Mouse (Mus musculus): ENCODE results near the gene Dcaf7. TPM values are rescaled to one million over a fixed set of nuclear protein-coding genes. Genes with fewer than 3 reads are reported as not detected.
"Not testable (repeated sequence)": the region's sequence is repeated elsewhere in the genome, so short reads cannot be mapped to it uniquely, and the experiment has no call there.

Dcaf7 gene
- polyA plus RNA-seq, 1 experiment from 2014 or later: 122 TPM

GRCm38 (mm10) chr11:106053921-106054320 lies 17.2 kb downstream of the Dcaf7 start:
- ATAC-seq (ENCODE audit: low FRiP score): no peak
- H3K9ac ChIP-seq: no peak overlapping the region
- H3K27ac ChIP-seq: no peak overlapping the region
- no peak overlapping the region for H3K4me3 ChIP-seq
- H3K27me3 ChIP-seq: no peaks in the 10 kb centered on the region
- 97% methylated on average over 2 of the region's 2 CpGs for WGBS
- no peaks in the 10 kb centered on the region for H3K9me3 ChIP-seq (replicated peaks)
- peaks cover 94% of the 10 kb centered on the region for H3K36me3 ChIP-seq
- H3K4me1 ChIP-seq: no peaks in the 10 kb centered on the region
- H3K4me2 ChIP-seq (replicated peaks): no peak overlapping the region

GRCm38 (mm10) chr11:106054600-106054999 lies 17.9 kb downstream of the Dcaf7 start:
- ATAC-seq (ENCODE audit: low FRiP score): no peak
- no peaks in the 10 kb centered on the region for H3K4me1 ChIP-seq
- no peaks in the 10 kb centered on the region for H3K27me3 ChIP-seq
- WGBS: 98% methylated on average over 8 of the region's 8 CpGs
- no peak overlapping the region for H3K4me2 ChIP-seq (replicated peaks)
- no peaks in the 10 kb centered on the region for H3K9me3 ChIP-seq (replicated peaks)
- H3K4me3 ChIP-seq: no peak overlapping the region
- no peak overlapping the region for H3K9ac ChIP-seq
- peaks cover 93% of the 10 kb centered on the region for H3K36me3 ChIP-seq
- H3K27ac ChIP-seq: no peak overlapping the region

GRCm38 (mm10) chr11:106055341-106055740 lies 18.7 kb downstream of the Dcaf7 start:
- Histone ChIP-seq H3K4me3 (no peak overlapping the region), H3K27me3 (no peaks in the 10 kb centered on the region), H3K9ac (no peak overlapping the region), H3K4me1 (no peaks in the 10 kb centered on the region), H3K36me3 (peaks cover 94% of the 10 kb centered on the region), H3K9me3 (replicated peaks) (no peaks in the 10 kb centered on the region), H3K4me2 (replicated peaks) (no peak overlapping the region), H3K27ac (no peak overlapping the region)
- WGBS: 89% methylated on average over 6 of the region's 6 CpGs
- ATAC-seq (ENCODE audit: low FRiP score): no peak

GRCm38 (mm10) chr11:106056819-106057491 lies 20.3 kb downstream of the Dcaf7 start:
- Histone ChIP-seq H3K4me2 (replicated peaks) (no peak overlapping the region), H3K4me1 (no peaks in the 10 kb centered on the region), H3K9ac (no peak overlapping the region), H3K9me3 (replicated peaks) (no peaks in the 10 kb centered on the region), H3K36me3 (peaks cover 80% of the 10 kb centered on the region), H3K4me3 (no peak overlapping the region), H3K27me3 (no peaks in the 10 kb centered on the region), H3K27ac (no peak overlapping the region)
- WGBS: 93% methylated on average over 8 of the region's 8 CpGs
- no peak for ATAC-seq (ENCODE audit: low FRiP score)

- no peaks in the 10 kb centered on the region for H3K27me3 ChIP-seq
- H3K9me3 ChIP-seq (replicated peaks): no peaks in the 10 kb centered on the region
- no peak overlapping the region for H3K4me2 ChIP-seq (replicated peaks)
- no peaks in the 10 kb centered on the region for H3K4me1 ChIP-seq
- peaks cover 71% of the 10 kb centered on the region for H3K36me3 ChIP-seq
- H3K9ac ChIP-seq: no peak overlapping the region
- H3K4me3 ChIP-seq: no peak overlapping the region
- WGBS: 86% methylated on average over 8 of the region's 8 CpGs
- ATAC-seq (ENCODE audit: low FRiP score): no peak
- no peak overlapping the region for H3K27ac ChIP-seq
These were observed 21.3 kb downstream of the Dcaf7 start for GRCm38 (mm10) chr11:106058020-106058419.

GRCm38 (mm10) chr11:106060549-106060948 lies 23.9 kb downstream of the Dcaf7 start:
- Histone ChIP-seq H3K4me1 (no peaks in the 10 kb centered on the region), H3K9me3 (replicated peaks) (no peaks in the 10 kb centered on the region), H3K9ac (no peak overlapping the region), H3K27ac (no peak overlapping the region), H3K4me3 (no peak overlapping the region), H3K27me3 (no peaks in the 10 kb centered on the region), H3K36me3 (peaks cover 45% of the 10 kb centered on the region), H3K4me2 (replicated peaks) (no peak overlapping the region)
- 93% methylated on average over 1 of the region's 1 CpGs for WGBS
- no peak for ATAC-seq (ENCODE audit: low FRiP score)

GRCm38 (mm10) chr11:106061311-106061710 lies 24.6 kb downstream of the Dcaf7 start:
- peaks cover 38% of the 10 kb centered on the region for H3K36me3 ChIP-seq
- ATAC-seq (ENCODE audit: low FRiP score): no peak
- H3K4me1 ChIP-seq: no peaks in the 10 kb centered on the region
- no peak overlapping the region for H3K9ac ChIP-seq
- no peaks in the 10 kb centered on the region for H3K27me3 ChIP-seq
- no peak overlapping the region for H3K4me2 ChIP-seq (replicated peaks)
- H3K27ac ChIP-seq: no peak overlapping the region
- H3K4me3 ChIP-seq: no peak overlapping the region
- 86% methylated on average over 1 of the region's 1 CpGs for whole genome bisulfite sequencing
- H3K9me3 ChIP-seq (replicated peaks): no peaks in the 10 kb centered on the region

GRCm38 (mm10) chr11:106063756-106064155 lies 27.1 kb downstream of the Dcaf7 start:
- H3K4me1 ChIP-seq: peaks cover 8% of the 10 kb centered on the region
- 86% methylated on average over 5 of the region's 5 CpGs for WGBS
- H3K4me2 ChIP-seq (replicated peaks): no peak overlapping the region
- no peak for ATAC-seq (ENCODE audit: low FRiP score)
- H3K9ac ChIP-seq: no peak overlapping the region
- H3K27me3 ChIP-seq: no peaks in the 10 kb centered on the region
- H3K36me3 ChIP-seq: peaks cover 14% of the 10 kb centered on the region
- no peak overlapping the region for H3K4me3 ChIP-seq
- no peak overlapping the region for H3K27ac ChIP-seq
- no peaks in the 10 kb centered on the region for H3K9me3 ChIP-seq (replicated peaks)

GRCm38 (mm10) chr11:106065073-106065922 lies 28.6 kb downstream of the Dcaf7 start:
- H3K36me3 ChIP-seq: no peaks in the 10 kb centered on the region; the same call in 1 of the 2 replicates
- peaks cover 8% of the 10 kb centered on the region for H3K4me1 ChIP-seq
- no peak overlapping the region for H3K27ac ChIP-seq
- peak overlapping the region; percentile 76 for H3K4me2 ChIP-seq (replicated peaks)
- peak overlapping the region; percentile 69 for H3K4me3 ChIP-seq
- no peak overlapping the region; the same call in 1 of the 2 replicates for H3K9ac ChIP-seq
- H3K9me3 ChIP-seq (replicated peaks): no peaks in the 10 kb centered on the region
- H3K27me3 ChIP-seq: no peaks in the 10 kb centered on the region
- ATAC-seq (ENCODE audit: low FRiP score): no peak
- WGBS: 45% methylated on average over 18 of the region's 18 CpGs

- H3K9ac ChIP-seq: peak within 1 kb of the TSS; percentile 83
- H3K36me3 ChIP-seq: 0 out of 2 replicates have a peak, but pooled peaks cover 3% of the 10 kb centered on the region
- peak; percentile 95 for ATAC-seq (ENCODE audit: low FRiP score)
- WGBS: under 1% methylated on average over 49 of the region's 49 CpGs
- peak within 1 kb of the TSS; percentile 78 for H3K27ac ChIP-seq
- H3K27me3 ChIP-seq: no peaks in the 10 kb centered on the region
- peaks cover 8% of the 10 kb centered on the region for H3K4me1 ChIP-seq
- H3K4me3 ChIP-seq: peak within 1 kb of the TSS; percentile 69
- no peaks in the 10 kb centered on the region for H3K9me3 ChIP-seq (replicated peaks)
- H3K4me2 ChIP-seq (replicated peaks): peak within 1 kb of the TSS; percentile 76
These were observed 29.4 kb downstream of the Dcaf7 start, which contains the start of gene Taco1 for GRCm38 (mm10) chr11:106065923-106066571. Gene Taco1, plus strand, starts transcription at chr11:106066061.

GRCm38 (mm10) chr11:106066616-106067015 lies 29.9 kb downstream of the Dcaf7 start:
- WGBS: 23% methylated on average over 23 of the region's 23 CpGs
- peak overlapping the region; percentile 83 for H3K9ac ChIP-seq
- H3K4me3 ChIP-seq: peak overlapping the region; percentile 69
- not testable (repeated sequence) for ATAC-seq (ENCODE audit: low FRiP score); H3K9me3 ChIP-seq (replicated peaks); H3K4me1 ChIP-seq; H3K27me3 ChIP-seq; H3K36me3 ChIP-seq
- peak overlapping the region; percentile 78; the same call in 1 of the 2 replicates for H3K27ac ChIP-seq
- peak overlapping the region; percentile 76 for H3K4me2 ChIP-seq (replicated peaks)

GRCm38 (mm10) chr11:106073774-106074173 lies 37.1 kb downstream of the Dcaf7 start:
- no peak for ATAC-seq (ENCODE audit: low FRiP score)
- no peaks in the 10 kb centered on the region for H3K27me3 ChIP-seq
- no peaks in the 10 kb centered on the region for H3K4me1 ChIP-seq
- no peak overlapping the region for H3K4me3 ChIP-seq
- WGBS: 88% methylated on average over 3 of the region's 3 CpGs
- H3K27ac ChIP-seq: no peak overlapping the region
- H3K9ac ChIP-seq: no peak overlapping the region
- peaks cover 32% of the 10 kb centered on the region; the same call in 1 of the 2 replicates for H3K36me3 ChIP-seq
- no peaks in the 10 kb centered on the region for H3K9me3 ChIP-seq (replicated peaks)
- H3K4me2 ChIP-seq (replicated peaks): no peak overlapping the region

All from hindbrain, embryonic 12.5 days (tissue).